Comparison of ENCODE assay signal across 9 mouse cellular contexts in the genomic region with DNA sequence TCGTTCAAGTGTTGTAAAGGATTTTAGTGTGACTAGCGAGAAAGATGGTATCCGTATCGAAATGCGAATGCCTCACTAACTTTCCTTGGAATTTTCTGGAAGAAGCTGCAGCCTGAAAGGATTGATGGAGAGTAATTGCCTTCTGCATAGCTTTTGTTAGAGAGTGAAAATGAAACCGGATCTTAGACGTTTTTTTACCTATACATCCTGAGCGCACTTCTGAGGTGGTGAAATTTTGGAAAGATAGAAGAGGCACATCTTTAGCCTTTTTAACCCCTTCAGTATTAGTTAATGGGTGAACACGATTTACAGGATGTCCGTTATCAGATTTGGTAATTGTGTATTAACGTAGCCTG. TPM values are rescaled to one million over a fixed set of nuclear protein-coding genes. Genes with fewer than 3 reads are reported as not detected.
DNase-seq lines count a peak whose midpoint lies in the region; ATAC-seq and TF ChIP-seq lines count a peak whose summit lies in the region.
"Had no signal": no experiment of that assay in that cellular context is flagged by ENCODE, and none has a peak within 500 bp of the region (broad histone marks: within the 10 kb centered on the region; RNA-seq: fewer than 3 reads in every experiment).

No protein-coding gene starts in this region.

- no peak for TF ChIP-seq POLR2A in ES-Bruce4 (IDR thresholded peaks at IDR 0.05; ENCODE audit: insufficient read depth, low read length)

- H3K9ac ChIP-seq in heart, embryonic 13.5 days: peak overlapping the region; percentile 97
- peak overlapping the region; percentile 88 for H3K9ac ChIP-seq in ES-Bruce4 (ENCODE audit: low read depth, poor library complexity, severe bottlenecking)
- H3K9ac ChIP-seq in forebrain, embryonic 14.5 days (ENCODE audit: low read length): peak overlapping the region; percentile 96
- peak overlapping the region; percentile 78 for H3K9ac ChIP-seq in liver, embryonic 16.5 days (ENCODE audit: low read depth, low read length)

- no peak for ATAC-seq in heart, embryonic 13.5 days (ENCODE audit: extremely low read depth, insufficient number of reproducible peaks, low FRiP score, low TSS enrichment)
- no peak for ATAC-seq in forebrain, embryonic 14.5 days
- no peak for ATAC-seq in liver, embryonic 16.5 days (ENCODE audit: low read depth)

- peaks cover 35% of the 10 kb centered on the region for H3K4me1 ChIP-seq in heart, embryonic 13.5 days
- no peaks in the 10 kb centered on the region for H3K4me1 ChIP-seq in ES-Bruce4 (ENCODE audit: control insufficient read depth, insufficient read depth, low read length)
- no peaks in the 10 kb centered on the region for H3K4me1 ChIP-seq in forebrain, embryonic 14.5 days (ENCODE audit: control insufficient read depth, insufficient read depth, low read length)
- H3K4me1 ChIP-seq in liver, embryonic 16.5 days (ENCODE audit: control insufficient read depth, low read depth, low read length): peaks cover 3% of the 10 kb centered on the region

- H3K4me3 ChIP-seq in heart, embryonic 13.5 days: peak overlapping the region; percentile 90
- H3K4me3 ChIP-seq in ES-Bruce4 (ENCODE audit: low read depth, low read length): peak overlapping the region; percentile 93
- peak overlapping the region; percentile 80 for H3K4me3 ChIP-seq in forebrain, embryonic 14.5 days (ENCODE audit: low read depth, low read length)
- H3K4me3 ChIP-seq in liver, embryonic 16.5 days (ENCODE audit: low read depth, low read length): peak overlapping the region; percentile 76

- H3K9me3 ChIP-seq in heart, embryonic 13.5 days: 0 out of 2 replicates have a peak, but pooled peaks cover 2% of the 10 kb centered on the region
- H3K9me3 ChIP-seq in ES-Bruce4 (replicated peaks; ENCODE audit: control insufficient read depth, insufficient read depth, low read length, poor library complexity, severe bottlenecking): peaks cover 47% of the 10 kb centered on the region
- H3K9me3 ChIP-seq in forebrain, embryonic 14.5 days (replicated peaks; ENCODE audit: control insufficient read depth, low read length): peaks cover 6% of the 10 kb centered on the region; the same call in 1 of the 2 replicates
- H3K9me3 ChIP-seq in liver, embryonic 16.5 days (replicated peaks; ENCODE audit: control insufficient read depth, low read length): no peaks in the 10 kb centered on the region

- H3K27ac ChIP-seq in heart, embryonic 13.5 days (replicated peaks): peak overlapping the region; percentile 92
- H3K27ac ChIP-seq in ES-Bruce4 (ENCODE audit: insufficient read depth, low read length): peak overlapping the region; percentile 82
- H3K27ac ChIP-seq in forebrain, embryonic 14.5 days (ENCODE audit: low read depth, low read length): peak overlapping the region; percentile 93; the same call in 1 of the 2 replicates
- peak overlapping the region; percentile 74; the same call in 1 of the 2 replicates for H3K27ac ChIP-seq in liver, embryonic 16.5 days (ENCODE audit: low read length)

- intact Hi-C loops in heart, postnatal 14 days (cut with DNase I): loop anchor here (2.0 to 10.0 kb wide), 2 partner anchors 17 to 313 kb away; no protein-coding TSS in a partner anchor

- peak overlapping the region; percentile 99 for H3K4me2 ChIP-seq in heart, embryonic 13.5 days
- H3K4me2 ChIP-seq in forebrain, embryonic 14.5 days (ENCODE audit: low read length): peak overlapping the region; percentile 57
- H3K4me2 ChIP-seq in liver, embryonic 16.5 days (ENCODE audit: low read depth, low read length): peak overlapping the region; percentile 88

- peaks cover 16% of the 10 kb centered on the region for H3K36me3 ChIP-seq in heart, embryonic 13.5 days
- H3K36me3 ChIP-seq in ES-Bruce4 (ENCODE audit: control insufficient read depth, insufficient read depth, low read length, poor library complexity, severe bottlenecking): no peaks in the 10 kb centered on the region; the same call in 1 of the 2 replicates
- H3K36me3 ChIP-seq in forebrain, embryonic 14.5 days (ENCODE audit: control insufficient read depth, insufficient read depth, low read length): no peaks in the 10 kb centered on the region
- H3K36me3 ChIP-seq in liver, embryonic 16.5 days (ENCODE audit: control insufficient read depth, insufficient read depth): 0 out of 2 replicates have a peak, but pooled peaks cover 3% of the 10 kb centered on the region

- TF ChIP-seq EP300 in ES-Bruce4 (IDR thresholded peaks at IDR 0.05; ENCODE audit: insufficient read depth, low read depth, low read length): no peak

- 24% methylated on average over 11 of the region's 11 CpGs for WGBS in heart, embryonic 13.5 days
- 31% methylated on average over 11 of the region's 11 CpGs for WGBS in forebrain, embryonic 14.5 days
- WGBS in liver, embryonic 16.5 days (ENCODE audit: insufficient replicate concordance): 22% methylated on average over 11 of the region's 11 CpGs

- H3K27me3 ChIP-seq in heart, embryonic 13.5 days (replicated peaks): no peaks in the 10 kb centered on the region
- H3K27me3 ChIP-seq in ES-Bruce4 (ENCODE audit: control insufficient read depth, insufficient read depth, low read length, poor library complexity, severe bottlenecking): no peaks in the 10 kb centered on the region
- H3K27me3 ChIP-seq in forebrain, embryonic 14.5 days (replicated peaks; ENCODE audit: control insufficient read depth, insufficient read depth, low read length): no peaks in the 10 kb centered on the region
- H3K27me3 ChIP-seq in liver, embryonic 16.5 days (ENCODE audit: control insufficient read depth, insufficient read depth, low read depth, low read length): no peaks in the 10 kb centered on the region; the same call in 1 of the 2 replicates
- H3K27me3 ChIP-seq: Patski had no signal

- DNase-seq in heart, postnatal 14 days: no peak
- DNase-seq in forebrain, embryonic 14.5 days (ENCODE audit: low spot score): peak; percentile 46
- no peak for DNase-seq in left cerebral cortex, adult 9 months (ENCODE audit: low spot score in 2 of 2)
- DNase-seq in T-cell, adult 2 months (ENCODE audit: low spot score): no peak
- no peak for DNase-seq in thymus, postnatal 10 days (ENCODE audit: low spot score in 2 of 2)

- TF ChIP-seq CTCF in ES-Bruce4 (IDR thresholded peaks at IDR 0.05; ENCODE audit: low read depth, low read length): no peak

RNA-seq across cellular contexts. Expression of gene Spin1, which starts 1.1 kb away (rescaled TPM):
- 46.9 and 49.9 TPM in 2 replicates for polyA plus RNA-seq in heart, embryonic 13.5 days (2015; fragmentation: Nextera tagmentation; extraction: Ambion mirVana)
- total RNA-seq in heart, postnatal 14 days (2021): 10 to 100 TPM; 37.5 to 41.0 TPM
- 72.0 and 72.3 TPM in 2 replicates for polyA plus RNA-seq in ES-Bruce4 (2011; ENCODE audit: insufficient read depth, insufficient read length, low read depth, missing spikeins)
- polyA plus RNA-seq in forebrain, embryonic 14.5 days (2014; fragmentation: Nextera tagmentation; extraction: Ambion mirVana): 161 and 175 TPM in 2 replicates
- 9.7 and 10.4 TPM in 2 replicates for polyA plus RNA-seq in liver, embryonic 16.5 days (2015; fragmentation: Nextera tagmentation; extraction: Ambion mirVana)
